Mouse (Mus musculus) liver, embryonic 14.5 days (tissue): ENCODE results near the gene Apoc4. TPM values are rescaled to one million over a fixed set of nuclear protein-coding genes. Genes with fewer than 3 reads are reported as not detected.

Experiments used
- ATAC-seq: fragments of 200-750 bp; cut with Nextera tagmentation; 2 replicates; pipeline ENCODE4 v1.8.0; 2017; ENCODE audit warnings: moderate number of reproducible peaks, mild to moderate bottlenecking, moderate library complexity; ENCODE audit not compliant: insufficient read depth
- DNase-seq, 3 experiments: peaks; one replicate each; pipeline ENCODE4 v3.0.0-alpha.2; 2012 to 2013; ENCODE audit warnings: low read depth in 3 of 3, low spot score in 3 of 3
- H3K27ac ChIP-seq: fragments of 300-500 bp; sonication (generic); 2 replicates; pipeline ENCODE4 v1.5.1; 2014; ENCODE audit warnings: moderate library complexity, mild to moderate bottlenecking, control low read depth, inconsistent platforms
- H3K27me3 ChIP-seq: fragments of 300-500 bp; sonication (generic); 2 replicates; pipeline ENCODE4 v1.6.1; 2014; ENCODE audit warnings: mild to moderate bottlenecking, low read length, moderate library complexity; ENCODE audit not compliant: control insufficient read depth, insufficient read depth
- H3K36me3 ChIP-seq: fragments of 300-500 bp; sonication (generic); replicated peaks from 2 replicates; pipeline ENCODE4 v1.6.1; 2014; ENCODE audit warnings: low read depth; ENCODE audit not compliant: control insufficient read depth, insufficient read depth
- H3K4me1 ChIP-seq, 2 experiments: fragments of 200-500 bp in 1 of 2; fragments of 300-500 bp in 1 of 2; sonication (generic) in 1 of 2; replicated peaks; 2 replicates each; pipeline ENCODE4 v1.6.1; 2012 to 2014; ENCODE audit warnings: antibody characterized with exemption in 1 of 2, inconsistent platforms in 1 of 2, low read length in 1 of 2; ENCODE audit not compliant: control insufficient read depth in 2 of 2, insufficient read depth in 2 of 2
- H3K4me2 ChIP-seq: fragments of 300-500 bp; sonication (generic); 2 replicates; pipeline ENCODE4 v1.6.1; 2014; ENCODE audit warnings: low read depth, mild to moderate bottlenecking, control low read depth, moderate library complexity
- H3K4me3 ChIP-seq, 2 experiments: fragments of 200-500 bp in 1 of 2; fragments of 300-500 bp in 1 of 2; sonication (generic) in 1 of 2; 2 replicates each; pipeline ENCODE4 v1.5.1; 2012 to 2014; ENCODE audit warnings: low read depth in 2 of 2, low read length in 2 of 2, mild to moderate bottlenecking in 2 of 2, control low read depth in 1 of 2, inconsistent platforms in 1 of 2, moderate library complexity in 1 of 2; ENCODE audit not compliant: insufficient read depth in 1 of 2
- H3K9ac ChIP-seq: fragments of 300-500 bp; sonication (generic); replicated peaks from 2 replicates; pipeline ENCODE4 v1.6.1; 2014; ENCODE audit warnings: mild to moderate bottlenecking, control low read depth, moderate library complexity
- H3K9me3 ChIP-seq: fragments of 300-500 bp; sonication (generic); 2 replicates; pipeline ENCODE4 v1.6.1; 2016; ENCODE audit warnings: low read length, mixed read lengths; ENCODE audit not compliant: control insufficient read depth
- CTCF ChIP-seq: IDR thresholded peaks from 2 replicates; pipeline ENCODE4 v1.5.1; 2016; ENCODE audit warnings: antibody characterized with exemption, low read depth, control low read depth
- EP300 ChIP-seq: IDR thresholded peaks from 2 replicates; pipeline ENCODE4 v1.6.1; 2016; ENCODE audit warnings: antibody characterized with exemption, low read depth
- WGBS: fragments of 180-500 bp; shearing (Covaris S2); extraction: QIAGEN DNeasy Blood & Tissue Kit; methylation state at CpG from one replicate; pipeline ENCODE4 v1.1.7; 2014; ENCODE audit not compliant: insufficient replicate concordance; 5-methylcytosine and 5-hydroxymethylcytosine counted together
- polyA plus RNA-seq, 2 experiments: library from polyadenylated mRNA; depleted of rRNA in 1 of 2; stranded (reverse) in 1 of 2; unstranded in 1 of 2; fragments of >200 nt; fragmentation: Nextera tagmentation in 1 of 2; extraction: Ambion mirVana in 1 of 2; gene quantifications; 2 replicates each; pipeline versions ENCODE4 v1.2.1 to v1.2.3; 2012 to 2014

Apoc4 gene
- 90.9 and 154 TPM in 2 replicates for polyA plus RNA-seq (2012; rRNA removed)
- polyA plus RNA-seq (2014; fragmentation: Nextera tagmentation; extraction: Ambion mirVana), result 181 and 200 TPM in 2 replicates

GRCm38 (mm10) chr7:19681202-19681694 is at the start of gene Apoc4, which contains the start of gene Gm44805:
Apoc4 (minus strand) TSS chr7:19681479.
Gm44805 (minus strand) TSS chr7:19681423.
- Histone ChIP-seq H3K4me3 (no peak within 1 kb of the TSS; a peak in 1 of 4 replicates), H3K27me3 (no peaks in the 10 kb centered on the region), H3K36me3 (no peaks in the 10 kb centered on the region), H3K4me1 (peaks cover 0 to 34% of the 10 kb centered on the region in 2 experiments; a peak in 2 of 4 replicates), H3K9ac (no peak within 1 kb of the TSS; the same call in 1 of the 2 replicates), H3K27ac (peak within 1 kb of the TSS; percentile 32; the same call in 1 of the 2 replicates), H3K9me3 (no peaks in the 10 kb centered on the region), H3K4me2 (peak within 1 kb of the TSS; percentile 31)
- WGBS, result 45% methylated on average over 8 of the region's 8 CpGs
- DNase-seq (no peak), ATAC-seq (peak; percentile 31; the same call in 1 of the 2 replicates)
- TF ChIP-seq CTCF (no peak), EP300 (no peak)

GRCm38 (mm10) chr7:19726541-19726940 is 45.3 kb upstream of the Apoc4 start:
- no peak for TF ChIP-seq EP300
- TF ChIP-seq CTCF, result no peak
- Histone ChIP-seq H3K36me3 (no peaks in the 10 kb centered on the region), H3K9me3 (no peaks in the 10 kb centered on the region), H3K4me2 (no peak overlapping the region), H3K27ac (no peak overlapping the region), H3K9ac (no peak overlapping the region), H3K4me3 (no peak overlapping the region), H3K27me3 (no peaks in the 10 kb centered on the region), H3K4me1 (peaks cover 4 to 10% of the 10 kb centered on the region in 2 experiments; a peak in 3 of 4 replicates)
- DNase-seq (no peak), ATAC-seq (no peak)
- WGBS, result 71% methylated on average over 4 of the region's 4 CpGs

GRCm38 (mm10) chr7:19724167-19724566 is 42.9 kb upstream of the Apoc4 start:
- Histone ChIP-seq H3K4me1 (peaks cover 4 to 10% of the 10 kb centered on the region in 2 experiments; a peak in 3 of 4 replicates), H3K4me2 (no peak overlapping the region), H3K27me3 (no peaks in the 10 kb centered on the region), H3K4me3 (no peak overlapping the region), H3K27ac (no peak overlapping the region), H3K9me3 (no peaks in the 10 kb centered on the region), H3K36me3 (no peaks in the 10 kb centered on the region), H3K9ac (no peak overlapping the region)
- no peak for TF ChIP-seq CTCF
- TF ChIP-seq EP300, result no peak
- ATAC-seq (no peak), DNase-seq (no peak)
- 73% methylated on average over 12 of the region's 12 CpGs for WGBS

- Histone ChIP-seq H3K9ac (no peak overlapping the region), H3K36me3 (no peaks in the 10 kb centered on the region), H3K4me1 (peaks cover 4 to 10% of the 10 kb centered on the region in 2 experiments; a peak in 3 of 4 replicates), H3K9me3 (no peaks in the 10 kb centered on the region), H3K4me2 (no peak overlapping the region), H3K27ac (no peak overlapping the region), H3K4me3 (no peak overlapping the region), H3K27me3 (no peaks in the 10 kb centered on the region)
- peak; percentile 46; the same call in 1 of the 2 replicates for ATAC-seq
- DNase-seq, result no peak
- TF ChIP-seq CTCF (0 out of 2 replicates have a peak, but pooled peaks have one; percentile 2), EP300 (no peak)
- WGBS, result 44% methylated on average over 6 of the region's 6 CpGs
These were observed 41.5 kb upstream of the Apoc4 start for GRCm38 (mm10) chr7:19722754-19723195.

- Histone ChIP-seq H3K9ac (no peak overlapping the region), H3K9me3 (no peaks in the 10 kb centered on the region), H3K36me3 (no peaks in the 10 kb centered on the region), H3K4me2 (no peak overlapping the region), H3K27ac (no peak overlapping the region), H3K27me3 (no peaks in the 10 kb centered on the region), H3K4me3 (no peak overlapping the region), H3K4me1 (peaks cover 13 to 20% of the 10 kb centered on the region in 2 experiments)
- no peak for ATAC-seq
- WGBS, result 64% methylated on average over 4 of the region's 4 CpGs
- DNase-seq, result no peak
- TF ChIP-seq EP300 (no peak), CTCF (no peak)
These were observed 37.9 kb upstream of the Apoc4 start for GRCm38 (mm10) chr7:19719200-19719599.
